Mouse (Mus musculus): ENCODE results near the gene Fam135a.

DNA sequence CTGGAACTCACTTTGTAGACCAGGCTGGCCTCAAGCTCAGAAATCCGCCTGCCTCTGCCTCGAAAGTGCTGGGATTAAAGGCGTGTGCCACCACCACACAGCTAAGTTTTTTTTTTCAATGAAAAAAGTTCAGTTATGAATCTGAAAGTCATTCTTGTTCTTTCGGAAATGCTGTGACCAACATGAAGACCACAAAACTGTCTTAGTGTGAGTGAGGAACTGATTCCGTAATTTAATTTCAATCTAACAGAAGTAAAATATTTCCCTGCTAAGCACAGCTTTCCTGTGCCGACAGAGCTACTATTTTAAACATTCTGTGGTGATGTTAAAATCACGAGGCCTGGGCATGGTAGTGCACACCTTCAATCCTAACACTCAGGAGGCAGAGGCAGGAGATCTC lies 7.7 kb downstream of the Fam135a start:
- TF ChIP-seq CTCF (IDR thresholded peaks at IDR 0.05; ENCODE audit: borderline replicate concordance, extremely low read depth, insufficient read depth, insufficient read length) (no peak), POLR2A (IDR thresholded peaks at IDR 0.05; ENCODE audit: borderline replicate concordance, extremely low read depth, insufficient read depth, insufficient read length, poor library complexity, severe bottlenecking) (no peak)

All from brain, embryonic 14.5 days (tissue).